Mouse (Mus musculus): Measurements from ENCODE around the gene Sub1. TPM values are rescaled to one million over a fixed set of nuclear protein-coding genes. Genes with fewer than 3 reads are reported as not detected.

Gene Sub1
- polyA plus RNA-seq, 1 experiment from 2014 or later = 671 TPM

DNA sequence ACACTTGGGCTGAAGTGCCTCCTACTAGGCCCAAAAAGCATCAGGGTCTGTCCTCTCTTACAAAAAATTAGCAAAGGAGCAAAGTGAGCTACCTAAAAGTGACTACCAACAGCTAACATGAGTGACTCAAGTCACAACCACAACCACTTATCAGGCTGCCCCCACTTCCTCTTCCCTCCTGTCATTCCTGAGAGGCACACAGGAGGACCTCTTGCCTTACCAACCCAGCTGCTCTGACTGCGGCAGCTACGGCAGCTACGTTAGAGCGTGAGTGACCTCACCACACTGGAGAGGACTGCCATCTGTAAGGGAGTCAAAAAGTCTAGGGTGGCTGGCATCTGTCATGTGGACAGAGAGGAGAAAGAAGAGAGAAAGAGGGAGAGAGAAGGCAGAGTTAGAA lies 37.5 kb upstream of the Sub1 start:
- ATAC-seq (ENCODE audit: insufficient read depth) (no peak), DNase-seq (no peak)
- no peak overlapping the region for H3K4me2 ChIP-seq
- WGBS = 67% methylated on average over 4 of the region's 4 CpGs
- H3K4me3 ChIP-seq (ENCODE audit: low read depth, low read length) = no peak overlapping the region
- no peaks in the 10 kb centered on the region for H3K36me3 ChIP-seq (ENCODE audit: insufficient read depth)
- H3K4me1 ChIP-seq (ENCODE audit: insufficient read depth) = no peaks in the 10 kb centered on the region
- H3K27ac ChIP-seq (ENCODE audit: low read depth) = no peak overlapping the region
- H3K9ac ChIP-seq = no peak overlapping the region
- TF ChIP-seq CTCF (IDR thresholded peaks at IDR 0.05; ENCODE audit: low read depth) = no peak
- no peaks in the 10 kb centered on the region for H3K9me3 ChIP-seq (ENCODE audit: low read depth, low read length)
- H3K27me3 ChIP-seq (ENCODE audit: insufficient read depth, low read length) = no peaks in the 10 kb centered on the region

- TF ChIP-seq CTCF (IDR thresholded peaks at IDR 0.05; ENCODE audit: low read depth) = no peak
- DNase-seq (no peak), ATAC-seq (ENCODE audit: insufficient read depth) (no peak)
- no peak overlapping the region for H3K9ac ChIP-seq
- H3K36me3 ChIP-seq (ENCODE audit: insufficient read depth) = no peaks in the 10 kb centered on the region
- no peak overlapping the region for H3K4me3 ChIP-seq (ENCODE audit: low read depth, low read length)
- no peak overlapping the region for H3K4me2 ChIP-seq
- no peaks in the 10 kb centered on the region for H3K4me1 ChIP-seq (ENCODE audit: insufficient read depth)
- H3K9me3 ChIP-seq (ENCODE audit: low read depth, low read length) = no peaks in the 10 kb centered on the region
- H3K27me3 ChIP-seq (ENCODE audit: insufficient read depth, low read length) = no peaks in the 10 kb centered on the region
- H3K27ac ChIP-seq (ENCODE audit: low read depth) = no peak overlapping the region
These were observed 36.4 kb upstream of the Sub1 start for GRCm38 (mm10) chr15:12033155-12033554.

- no peaks in the 10 kb centered on the region for H3K36me3 ChIP-seq (ENCODE audit: insufficient read depth)
- WGBS = 85% methylated on average over 3 of the region's 3 CpGs
- no peak overlapping the region for H3K9ac ChIP-seq
- no peak overlapping the region for H3K4me2 ChIP-seq
- TF ChIP-seq CTCF (IDR thresholded peaks at IDR 0.05; ENCODE audit: low read depth) = no peak
- no peaks in the 10 kb centered on the region for H3K27me3 ChIP-seq (ENCODE audit: insufficient read depth, low read length)
- no peak for DNase-seq
- no peak overlapping the region for H3K27ac ChIP-seq (ENCODE audit: low read depth)
- no peak overlapping the region for H3K4me3 ChIP-seq (ENCODE audit: low read depth, low read length)
- no peaks in the 10 kb centered on the region for H3K4me1 ChIP-seq (ENCODE audit: insufficient read depth)
- no peaks in the 10 kb centered on the region for H3K9me3 ChIP-seq (ENCODE audit: low read depth, low read length)
- ATAC-seq (ENCODE audit: insufficient read depth) = no peak
These were observed 35.7 kb upstream of the Sub1 start for GRCm38 (mm10) chr15:12032512-12032911.

DNA sequence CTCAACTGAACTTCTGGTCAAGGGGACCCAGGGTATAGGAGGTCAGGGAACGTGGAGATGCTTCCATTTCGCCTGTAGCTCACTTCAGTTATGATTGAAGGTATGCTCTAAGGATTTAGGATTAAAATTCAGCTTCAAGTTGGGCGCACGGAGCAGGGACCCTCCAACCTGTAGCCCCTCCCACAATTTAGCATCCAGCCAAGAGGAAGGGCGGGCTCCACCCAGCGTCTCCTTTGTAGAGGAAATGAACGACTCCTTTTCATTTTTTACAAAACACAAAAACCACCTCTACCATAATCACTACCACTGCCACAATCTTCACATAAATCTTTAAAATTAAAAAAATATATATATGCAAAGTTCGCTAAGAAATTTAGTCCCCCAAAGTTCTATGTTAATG lies 35.1 kb upstream of the Sub1 start:
- DNase-seq (no peak), ATAC-seq (ENCODE audit: insufficient read depth) (no peak)
- Histone ChIP-seq H3K36me3 (ENCODE audit: insufficient read depth) (no peaks in the 10 kb centered on the region), H3K27me3 (ENCODE audit: insufficient read depth, low read length) (no peaks in the 10 kb centered on the region), H3K27ac (ENCODE audit: low read depth) (no peak overlapping the region), H3K4me3 (ENCODE audit: low read depth, low read length) (no peak overlapping the region), H3K4me1 (ENCODE audit: insufficient read depth) (no peaks in the 10 kb centered on the region), H3K4me2 (no peak overlapping the region), H3K9ac (no peak overlapping the region), H3K9me3 (ENCODE audit: low read depth, low read length) (no peaks in the 10 kb centered on the region)
- WGBS = 87% methylated on average over 8 of the region's 8 CpGs
- TF ChIP-seq CTCF (IDR thresholded peaks at IDR 0.05; ENCODE audit: low read depth) = no peak

DNA sequence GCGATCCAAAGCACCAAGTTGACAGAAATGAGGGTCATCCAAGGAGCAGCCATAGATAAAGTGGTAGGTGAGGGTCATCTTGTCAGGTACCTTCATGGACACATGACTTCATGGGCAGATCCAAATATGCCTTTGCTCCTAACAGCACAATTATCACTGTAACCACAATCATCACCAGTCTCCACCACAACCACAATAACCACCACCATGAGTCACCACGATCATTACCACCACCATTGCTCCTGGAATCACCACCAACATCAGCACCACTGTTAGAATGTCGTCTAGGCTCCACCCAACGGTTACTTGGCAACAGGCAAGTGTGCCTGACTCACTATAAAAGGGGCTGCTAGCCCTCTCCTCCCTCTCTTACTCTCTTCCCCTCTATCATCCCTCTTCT lies 33.4 kb upstream of the Sub1 start:
- Histone ChIP-seq H3K9me3 (ENCODE audit: low read depth, low read length) (no peaks in the 10 kb centered on the region), H3K27ac (ENCODE audit: low read depth) (no peak overlapping the region), H3K4me2 (no peak overlapping the region), H3K4me1 (ENCODE audit: insufficient read depth) (no peaks in the 10 kb centered on the region), H3K4me3 (ENCODE audit: low read depth, low read length) (no peak overlapping the region), H3K36me3 (ENCODE audit: insufficient read depth) (no peaks in the 10 kb centered on the region), H3K27me3 (ENCODE audit: insufficient read depth, low read length) (no peaks in the 10 kb centered on the region), H3K9ac (no peak overlapping the region)
- DNase-seq (no peak), ATAC-seq (ENCODE audit: insufficient read depth) (no peak)
- no peak for TF ChIP-seq CTCF (IDR thresholded peaks at IDR 0.05; ENCODE audit: low read depth)
- 76% methylated on average over 4 of the region's 4 CpGs for WGBS

GRCm38 (mm10) chr15:12027807-12028206 lies 31.0 kb upstream of the Sub1 start:
- Histone ChIP-seq H3K9ac (no peak overlapping the region), H3K9me3 (ENCODE audit: low read depth, low read length) (no peaks in the 10 kb centered on the region), H3K36me3 (ENCODE audit: insufficient read depth) (no peaks in the 10 kb centered on the region), H3K27me3 (ENCODE audit: insufficient read depth, low read length) (no peaks in the 10 kb centered on the region), H3K4me2 (no peak overlapping the region), H3K4me3 (ENCODE audit: low read depth, low read length) (no peak overlapping the region), H3K27ac (ENCODE audit: low read depth) (no peak overlapping the region), H3K4me1 (ENCODE audit: insufficient read depth) (no peaks in the 10 kb centered on the region)
- no peak for DNase-seq
- 63% methylated on average over 3 of the region's 3 CpGs for WGBS
- ATAC-seq (ENCODE audit: insufficient read depth) = no peak
- no peak for TF ChIP-seq CTCF (IDR thresholded peaks at IDR 0.05; ENCODE audit: low read depth)

- ATAC-seq (ENCODE audit: insufficient read depth) (no peak), DNase-seq (no peak)
- Histone ChIP-seq H3K4me2 (no peak overlapping the region), H3K9me3 (ENCODE audit: low read depth, low read length) (no peaks in the 10 kb centered on the region), H3K27ac (ENCODE audit: low read depth) (no peak overlapping the region), H3K27me3 (ENCODE audit: insufficient read depth, low read length) (no peaks in the 10 kb centered on the region), H3K9ac (no peak overlapping the region), H3K36me3 (ENCODE audit: insufficient read depth) (no peaks in the 10 kb centered on the region), H3K4me1 (ENCODE audit: insufficient read depth) (no peaks in the 10 kb centered on the region), H3K4me3 (ENCODE audit: low read depth, low read length) (no peak overlapping the region)
- TF ChIP-seq CTCF (IDR thresholded peaks at IDR 0.05; ENCODE audit: low read depth) = no peak
- 90% methylated on average over 5 of the region's 5 CpGs for WGBS
These were observed 30.2 kb upstream of the Sub1 start for GRCm38 (mm10) chr15:12026932-12027450.

DNA sequence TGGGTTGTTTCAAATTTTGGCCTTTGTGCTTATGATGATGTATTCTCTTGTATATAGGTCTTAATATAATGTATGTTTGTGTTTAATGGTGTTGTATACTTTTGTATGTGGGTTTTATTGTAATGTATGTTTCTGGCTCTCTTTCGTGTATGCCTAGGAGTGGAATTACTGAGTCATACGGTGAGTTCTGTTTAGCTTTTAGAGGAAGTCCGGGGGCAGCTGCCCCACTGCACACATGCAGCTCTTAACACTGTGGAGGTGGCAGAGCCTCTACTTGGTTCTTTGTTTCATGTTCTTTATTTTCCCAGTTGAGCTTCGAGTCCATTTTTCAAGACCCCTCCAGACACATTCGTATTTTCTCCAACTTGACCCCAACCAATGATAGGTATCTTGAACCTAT lies 29.2 kb upstream of the Sub1 start:
- Histone ChIP-seq H3K9me3 (ENCODE audit: low read depth, low read length) (no peaks in the 10 kb centered on the region), H3K4me1 (ENCODE audit: insufficient read depth) (no peaks in the 10 kb centered on the region), H3K4me3 (ENCODE audit: low read depth, low read length) (no peak overlapping the region), H3K9ac (no peak overlapping the region), H3K36me3 (ENCODE audit: insufficient read depth) (no peaks in the 10 kb centered on the region), H3K27ac (ENCODE audit: low read depth) (no peak overlapping the region), H3K4me2 (no peak overlapping the region), H3K27me3 (ENCODE audit: insufficient read depth, low read length) (no peaks in the 10 kb centered on the region)
- DNase-seq (no peak), ATAC-seq (ENCODE audit: insufficient read depth) (no peak)
- no peak for TF ChIP-seq CTCF (IDR thresholded peaks at IDR 0.05; ENCODE audit: low read depth)
- 85% methylated on average over 5 of the region's 5 CpGs for WGBS
